Mouse (Mus musculus) MEL (cell line): ENCODE data around the gene Ubtd2.

Source experiments
- CTCF ChIP-seq, 3 experiments: IDR thresholded peaks in 2 of 3; conservative IDR thresholded peaks in 1 of 3; 2 replicates each; pipeline ENCODE4 v1.5.1; 2011 to 2012; ENCODE audit warnings: low read length in 3 of 3, low read depth in 2 of 3, mild to moderate bottlenecking in 2 of 3, improper control_type of control experiment in 1 of 3, inconsistent platforms in 1 of 3, mixed read lengths in 1 of 3, moderate library complexity in 1 of 3; ENCODE audit not compliant: control insufficient read depth in 1 of 3, insufficient read depth in 1 of 3, poor library complexity in 1 of 3, severe bottlenecking in 1 of 3
- ELF1 ChIP-seq: IDR thresholded peaks from 2 replicates; pipeline ENCODE4 v1.6.1; 2014; ENCODE audit warnings: low read depth, mild to moderate bottlenecking, inconsistent platforms, low read length, improper control_type of control experiment, moderate library complexity
- KAT2A ChIP-seq: conservative IDR thresholded peaks from 2 replicates; pipeline ENCODE4 v1.6.1; 2012; ENCODE audit warnings: low read depth, low read length, improper control_type of control experiment, inconsistent platforms
- MAX ChIP-seq: IDR thresholded peaks from 2 replicates; pipeline ENCODE4 v1.6.1; 2011; ENCODE audit warnings: low read length, improper control_type of control experiment
- MAZ ChIP-seq: IDR thresholded peaks from 2 replicates; pipeline ENCODE4 v1.6.1; 2012; ENCODE audit warnings: low read depth, mild to moderate bottlenecking, inconsistent platforms, low read length, improper control_type of control experiment
- MYC ChIP-seq: IDR thresholded peaks from 2 replicates; pipeline ENCODE4 v1.6.1; 2011; ENCODE audit warnings: low read depth, mild to moderate bottlenecking, low read length, improper control_type of control experiment, moderate library complexity
- POLR2A ChIP-seq, 2 experiments: IDR thresholded peaks; 2 replicates each; pipeline ENCODE4 v1.6.1; 2011 to 2012; ENCODE audit warnings: low read length in 2 of 2, mild to moderate bottlenecking in 2 of 2, control low read depth in 1 of 2, improper control_type of control experiment in 1 of 2, low read depth in 1 of 2, moderate library complexity in 1 of 2; ENCODE audit not compliant: control insufficient read depth in 1 of 2, insufficient read depth in 1 of 2, poor library complexity in 1 of 2
- POLR2AphosphoS2 ChIP-seq: IDR thresholded peaks from 2 replicates; pipeline ENCODE4 v1.6.1; 2011; ENCODE audit warnings: low read length, improper control_type of control experiment
- RAD21 ChIP-seq: IDR thresholded peaks from 2 replicates; pipeline ENCODE4 v1.6.1; 2011; ENCODE audit warnings: mild to moderate bottlenecking, low read depth, low read length, improper control_type of control experiment
- RCOR1 ChIP-seq: IDR thresholded peaks from 2 replicates; pipeline ENCODE4 v1.6.1; 2012; ENCODE audit warnings: low read depth, mild to moderate bottlenecking, inconsistent platforms, low read length, improper control_type of control experiment
- ZKSCAN1 ChIP-seq: IDR thresholded peaks from 2 replicates; pipeline ENCODE4 v1.6.1; 2012; ENCODE audit warnings: low read depth, mild to moderate bottlenecking, inconsistent platforms, low read length, improper control_type of control experiment, moderate library complexity

- TF ChIP-seq POLR2A (IDR thresholded peaks at IDR 0.05; ENCODE audit: control insufficient read depth in 1 of 2, insufficient read depth in 1 of 2, low read depth in 1 of 2, low read length in 2 of 2, poor library complexity in 1 of 2) = no peak
- no peak for TF ChIP-seq MAX
- no peak for TF ChIP-seq ZKSCAN1
- no peak for TF ChIP-seq CTCF (IDR thresholded peaks at IDR 0.05 in 2 of 3, conservative IDR thresholded peaks at IDR 0.05 in 1 of 3; ENCODE audit: control insufficient read depth in 1 of 3, insufficient read depth in 1 of 3, low read depth in 2 of 3, low read length in 3 of 3, poor library complexity in 1 of 3, severe bottlenecking in 1 of 3)
- no peak for TF ChIP-seq MYC
- TF ChIP-seq POLR2AphosphoS2 = no peak
- TF ChIP-seq RCOR1 = no peak
- no peak for TF ChIP-seq RAD21
- no peak for TF ChIP-seq ELF1
- TF ChIP-seq MAZ = no peak
- no peak for TF ChIP-seq KAT2A
These were observed 83.7 kb downstream of the Ubtd2 start for GRCm38 (mm10) chr11:32538846-32539245.
